Mouse (Mus musculus): ENCODE measurements around the gene Neurl3. TPM values are rescaled to one million over a fixed set of nuclear protein-coding genes. Genes with fewer than 3 reads are reported as not detected.

Neurl3 gene
- total and polyA plus RNA-seq, 2 experiments from 2014 or later, result 0.66 to 2.3 TPM

- no peak for TF ChIP-seq CTCF (IDR thresholded peaks at IDR 0.05)
- Histone ChIP-seq H3K4me2 (ENCODE audit: low read depth, low read length, poor library complexity, severe bottlenecking) (no peak overlapping the region), H3K9ac (replicated peaks; ENCODE audit: low read length, poor library complexity, severe bottlenecking) (no peak overlapping the region), H3K27ac (ENCODE audit: low read depth, low read length) (no peak overlapping the region), H3K4me1 (ENCODE audit: insufficient read depth, low read length) (no peaks in the 10 kb centered on the region), H3K4me3 (ENCODE audit: low read depth, low read length) (no peak overlapping the region), H3K9me3 (ENCODE audit: low read length) (no peaks in the 10 kb centered on the region), H3K36me3 (ENCODE audit: insufficient read depth, low read length) (peaks cover 41% of the 10 kb centered on the region), H3K27me3 (ENCODE audit: insufficient read depth, low read length) (no peaks in the 10 kb centered on the region)
- DNase-seq (ENCODE audit: low spot score) (no peak), ATAC-seq (ENCODE audit: low FRiP score) (no peak)
- 83% methylated on average over 9 of the region's 9 CpGs for WGBS
These were observed 46.0 kb downstream of the Neurl3 start for GRCm38 (mm10) chr1:36228461-36228860.

DNA sequence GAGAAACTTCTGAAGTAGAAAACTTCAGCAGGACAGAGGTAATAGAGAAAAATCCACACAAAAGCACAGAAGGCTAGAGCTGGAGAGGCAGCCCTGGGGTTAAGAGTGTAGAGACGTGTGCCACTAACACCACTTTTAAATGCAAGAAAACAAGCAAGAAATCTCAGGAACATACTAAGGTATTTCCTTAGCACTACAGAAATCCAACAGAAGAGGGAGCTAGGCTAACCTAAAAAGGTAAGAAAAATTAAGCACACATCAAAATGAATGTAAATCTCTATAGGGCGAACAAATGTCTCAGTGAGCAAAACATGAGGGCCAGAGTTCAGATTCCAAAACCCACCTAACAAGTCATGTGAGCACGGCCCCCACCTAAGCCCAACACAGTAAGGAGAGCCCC, 49.8 kb downstream of the Neurl3 start:
- Histone ChIP-seq H3K4me3 (ENCODE audit: low read depth, low read length) (no peak overlapping the region), H3K9me3 (ENCODE audit: low read length) (no peaks in the 10 kb centered on the region), H3K27ac (ENCODE audit: low read depth, low read length) (no peak overlapping the region), H3K4me1 (ENCODE audit: insufficient read depth, low read length) (no peaks in the 10 kb centered on the region), H3K36me3 (ENCODE audit: insufficient read depth, low read length) (peaks cover 39% of the 10 kb centered on the region), H3K4me2 (ENCODE audit: low read depth, low read length, poor library complexity, severe bottlenecking) (no peak overlapping the region), H3K9ac (replicated peaks; ENCODE audit: low read length, poor library complexity, severe bottlenecking) (no peak overlapping the region), H3K27me3 (ENCODE audit: insufficient read depth, low read length) (no peaks in the 10 kb centered on the region)
- 88% methylated on average over 3 of the region's 3 CpGs for WGBS
- peak; percentile 66 for TF ChIP-seq CTCF (IDR thresholded peaks at IDR 0.05)
- ATAC-seq (ENCODE audit: low FRiP score) (no peak), DNase-seq (ENCODE audit: low spot score) (no peak)

Other genes starting within 250 kb of the Neurl3 start
- 89.8 and 104 TPM in 2 replicates for gene Hs6st1, start 206.3 kb downstream of the Neurl3 start, total RNA-seq (2014; rRNA removed)
- gene Hs6st1, start 206.3 kb downstream of the Neurl3 start, polyA plus RNA-seq (2015; fragmentation: Nextera tagmentation; extraction: Ambion mirVana), result 17.3 and 17.4 TPM in 2 replicates
- gene Uggt1, start 30.0 kb downstream of the Neurl3 start, total RNA-seq (2014; rRNA removed), result 48.3 and 50.6 TPM in 2 replicates
- gene Uggt1, start 30.0 kb downstream of the Neurl3 start, polyA plus RNA-seq (2015; fragmentation: Nextera tagmentation; extraction: Ambion mirVana), result 22.1 and 23.8 TPM in 2 replicates
- 3.9 and 5.4 TPM in 2 replicates for gene Arid5a, start 33.1 kb upstream of the Neurl3 start, total RNA-seq (2014; rRNA removed)
- 3.1 and 3.4 TPM in 2 replicates for gene Arid5a, start 33.1 kb upstream of the Neurl3 start, polyA plus RNA-seq (2015; fragmentation: Nextera tagmentation; extraction: Ambion mirVana)
- gene Kansl3, start 94.5 kb upstream of the Neurl3 start, total RNA-seq (2014; rRNA removed), result 62.3 and 67.5 TPM in 2 replicates
- gene Kansl3, start 94.5 kb upstream of the Neurl3 start, polyA plus RNA-seq (2015; fragmentation: Nextera tagmentation; extraction: Ambion mirVana), result 31.4 and 35.6 TPM in 2 replicates
- not detected in 2 replicates for gene Fer1l5, start 97.6 kb upstream of the Neurl3 start, total RNA-seq (2014; rRNA removed)
- gene Fer1l5, start 97.6 kb upstream of the Neurl3 start, polyA plus RNA-seq (2015; fragmentation: Nextera tagmentation; extraction: Ambion mirVana), result 1.0 and 1.3 TPM in 2 replicates
- 25.9 and 26.4 TPM in 2 replicates for gene Lman2l, start 170.6 kb upstream of the Neurl3 start, total RNA-seq (2014; rRNA removed)
- gene Lman2l, start 170.6 kb upstream of the Neurl3 start, polyA plus RNA-seq (2015; fragmentation: Nextera tagmentation; extraction: Ambion mirVana), result 40.0 and 40.7 TPM in 2 replicates
- 15.6 and 16.8 TPM in 2 replicates for gene Cnnm4, start 196.9 kb upstream of the Neurl3 start, total RNA-seq (2014; rRNA removed)
- gene Cnnm4, start 196.9 kb upstream of the Neurl3 start, polyA plus RNA-seq (2015; fragmentation: Nextera tagmentation; extraction: Ambion mirVana), result 10.6 and 11.0 TPM in 2 replicates
- 32.9 and 40.8 TPM in 2 replicates for gene Cnnm3, start 237.2 kb upstream of the Neurl3 start, total RNA-seq (2014; rRNA removed)
- 4.3 and 5.2 TPM in 2 replicates for gene Cnnm3, start 237.2 kb upstream of the Neurl3 start, polyA plus RNA-seq (2015; fragmentation: Nextera tagmentation; extraction: Ambion mirVana)

Data from midbrain, postnatal 0 days (tissue).